Mouse (Mus musculus) cerebellum, adult (tissue): Measurements from ENCODE around the gene Trim33.

Source experiments
- ATAC-seq: cut with Nextera tagmentation; 2 replicates; pipeline ENCODE4 v1.9.2; 2017; ENCODE audit warnings: mild to moderate bottlenecking, moderate library complexity, mixed read lengths; ENCODE audit not compliant: insufficient number of reproducible peaks, low FRiP score, low TSS enrichment

The Trim33 gene

DNA sequence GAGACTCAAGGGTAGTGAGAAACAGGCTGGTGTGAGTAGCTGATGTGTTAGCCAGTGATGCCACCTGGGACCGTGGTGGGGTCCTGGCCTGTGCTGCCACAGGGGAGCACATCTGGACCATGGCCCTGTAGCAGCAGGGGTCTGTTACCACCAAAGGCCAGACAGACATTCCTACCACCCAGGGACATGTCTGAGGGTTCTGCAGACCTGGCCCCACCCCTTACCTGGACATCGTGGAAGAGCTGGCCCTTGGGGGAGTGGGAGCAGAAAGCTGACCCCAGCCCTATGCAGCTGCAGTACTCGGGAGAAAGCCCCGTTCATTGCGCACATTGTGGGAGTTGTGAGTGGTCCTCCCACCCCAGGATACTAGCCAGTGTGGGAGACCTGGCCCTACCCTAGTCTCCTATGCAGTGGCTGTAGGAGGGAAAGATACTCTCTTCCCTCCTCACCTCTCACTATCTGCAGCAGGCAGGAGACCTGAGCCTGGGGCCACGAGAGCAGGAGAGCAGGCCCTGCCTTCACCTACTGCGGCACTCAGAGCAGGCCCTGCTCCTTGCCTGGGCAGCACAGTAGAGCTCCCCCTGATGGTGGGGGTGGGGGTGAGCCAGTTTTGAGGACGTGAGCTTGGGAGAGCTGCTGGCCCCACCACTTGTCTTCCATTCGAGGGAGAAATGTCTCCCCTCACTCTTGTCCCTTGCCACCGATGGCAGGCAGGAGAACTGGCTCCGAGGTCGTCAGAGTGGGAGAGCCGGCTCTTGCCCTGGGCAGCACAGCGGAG lies 114.4 kb downstream of the Trim33 start:
- peak; percentile 36; the same call in 1 of the 2 replicates for ATAC-seq

DNA sequence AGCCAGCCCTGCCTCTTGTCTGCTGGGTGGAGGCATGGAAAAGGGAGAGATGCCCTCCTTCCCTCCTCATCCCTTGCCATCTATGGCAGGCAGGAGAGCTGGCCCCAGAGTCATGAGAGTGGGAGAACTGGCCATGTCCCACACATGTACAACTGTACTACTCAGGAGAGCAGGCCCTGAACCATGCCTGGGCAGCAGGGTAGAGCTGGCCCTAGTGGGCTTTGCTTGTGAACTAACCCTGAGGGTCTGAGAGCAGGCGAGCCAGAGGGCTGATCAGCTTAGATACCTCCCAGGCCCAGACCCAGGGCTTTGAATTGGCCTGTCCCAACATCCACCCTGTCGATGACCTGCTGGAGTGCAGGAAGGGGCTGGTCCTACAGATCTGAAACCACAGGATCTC lies 115.0 kb downstream of the Trim33 start:
- ATAC-seq, result no peak

- ATAC-seq, result no peak
Observed at GRCm38 (mm10) chr3:103397523-103397922, 118.4 kb downstream of the Trim33 start.

DNA sequence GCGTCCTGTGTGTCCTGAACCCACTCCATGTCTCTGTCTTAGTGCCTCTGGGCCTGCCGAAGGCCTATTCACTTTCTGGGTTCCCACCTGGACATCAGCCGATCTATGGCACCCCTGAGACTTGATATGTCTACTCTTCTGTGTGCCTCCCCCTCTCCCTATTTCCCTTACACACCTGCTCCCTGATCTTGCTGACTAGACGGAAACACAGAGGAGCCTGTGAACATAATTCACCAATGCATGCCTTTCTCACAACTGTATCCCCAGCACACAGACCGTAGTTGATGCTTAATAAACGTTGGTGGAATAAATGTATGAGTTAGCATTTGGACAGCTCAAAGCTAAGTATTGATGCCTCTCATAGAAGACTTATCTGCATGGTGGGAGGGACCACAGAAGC lies 121.7 kb downstream of the Trim33 start:
- no peak for ATAC-seq

- ATAC-seq, result no peak
Observed at GRCm38 (mm10) chr3:103401342-103402098, 122.4 kb downstream of the Trim33 start.

GRCm38 (mm10) chr3:103402212-103402611 lies 123.1 kb downstream of the Trim33 start:
- ATAC-seq, result no peak

DNA sequence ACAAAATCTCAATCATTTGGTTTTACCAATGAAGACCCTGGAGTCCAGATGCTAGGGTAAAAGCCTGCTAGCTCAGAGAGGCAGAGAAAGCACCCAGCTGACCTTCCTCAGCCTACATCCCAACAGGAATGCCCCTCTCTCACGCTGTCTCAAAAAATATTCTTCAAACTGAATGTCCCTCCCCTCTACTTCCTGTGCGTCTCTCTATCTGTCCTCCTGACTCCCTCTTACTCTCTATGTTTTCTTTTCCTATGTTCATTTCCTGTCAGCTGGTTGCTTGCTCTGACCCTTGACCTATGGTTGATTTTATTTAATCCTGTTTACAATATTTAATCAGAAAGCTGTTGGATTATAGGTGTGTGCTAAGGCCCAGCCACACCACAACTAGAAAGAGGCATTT lies 126.0 kb downstream of the Trim33 start:
- no peak for ATAC-seq

GRCm38 (mm10) chr3:103405871-103406765 lies 127.0 kb downstream of the Trim33 start:
- peak; percentile 58; the same call in 1 of the 2 replicates for ATAC-seq
